Mouse (Mus musculus) megakaryocyte progenitor cell, adult 5-6 weeks (primary cell): Measurements from ENCODE around the gene Ubxn10. TPM values are rescaled to one million over a fixed set of nuclear protein-coding genes. Genes with fewer than 3 reads are reported as not detected.

ENCODE experiments used
- total RNA-seq, 2 experiments: library from RNA; stranded (forward) in 1 of 2; stranded (reverse) in 1 of 2; fragments of 157-497, 149-512 nt in 1 of 2; fragments of 200-1000 nt in 1 of 2; gene quantifications; 2 replicates each; pipeline versions ENCODE4 v1.2.3 to v1.2.4; 2015 to 2017

The Ubxn10 gene
- total RNA-seq, 2 experiments from 2014 or later, result not detected

Other genes with a start within 250 kb of the Ubxn10 start
- not detected in 2 replicates for gene Vwa5b1, start 101.3 kb downstream of the Ubxn10 start, total RNA-seq (2015)
- not detected in 2 replicates for gene Vwa5b1, start 101.3 kb downstream of the Ubxn10 start, total RNA-seq (2017)
- gene Pla2g2c, start 12.4 kb downstream of the Ubxn10 start, total RNA-seq (2015), result not detected in 2 replicates
- not detected in 2 replicates for gene Pla2g2c, start 12.4 kb downstream of the Ubxn10 start, total RNA-seq (2017)
- gene Pla2g2f, start 20.5 kb upstream of the Ubxn10 start, total RNA-seq (2015), result not detected in 2 replicates
- gene Pla2g2f, start 20.5 kb upstream of the Ubxn10 start, total RNA-seq (2017), result not detected in 2 replicates
- gene Pla2g2d, start 38.6 kb upstream of the Ubxn10 start, total RNA-seq (2015), result not detected in 2 replicates
- gene Pla2g2d, start 38.6 kb upstream of the Ubxn10 start, total RNA-seq (2017), result not detected in 2 replicates
- gene Pla2g5, start 126.3 kb upstream of the Ubxn10 start, total RNA-seq (2015), result not detected in 2 replicates
- not detected in 2 replicates for gene Pla2g5, start 126.3 kb upstream of the Ubxn10 start, total RNA-seq (2017)
- gene Gm13030, start 136.8 kb upstream of the Ubxn10 start, total RNA-seq (2015), result not detected in 2 replicates
- not detected in 2 replicates for gene Gm13030, start 136.8 kb upstream of the Ubxn10 start, total RNA-seq (2017)
- not detected in 2 replicates for gene Pla2g2e, start 140.8 kb upstream of the Ubxn10 start, total RNA-seq (2015)
- gene Pla2g2e, start 140.8 kb upstream of the Ubxn10 start, total RNA-seq (2017), result not detected in 2 replicates
- gene Otud3, start 176.8 kb upstream of the Ubxn10 start, total RNA-seq (2015), result 1.9 and 3.9 TPM in 2 replicates
- 8.6 and 8.9 TPM in 2 replicates for gene Otud3, start 176.8 kb upstream of the Ubxn10 start, total RNA-seq (2017)
- gene Rnf186, start 229.9 kb upstream of the Ubxn10 start, total RNA-seq (2015), result not detected in 2 replicates
- not detected in 2 replicates for gene Rnf186, start 229.9 kb upstream of the Ubxn10 start, total RNA-seq (2017)
- gene Tmco4, start 235.7 kb upstream of the Ubxn10 start, total RNA-seq (2015), result 8.3 and 9.5 TPM in 2 replicates
- gene Tmco4, start 235.7 kb upstream of the Ubxn10 start, total RNA-seq (2017), result 19.6 and 26.9 TPM in 2 replicates